Mouse (Mus musculus): ENCODE results near the gene B4galt7. TPM values are rescaled to one million over a fixed set of nuclear protein-coding genes. Genes with fewer than 3 reads are reported as not detected.
A peak's percentile ranks its signal among the peaks of the same experiment; 100 is the strongest.
"Not testable (repeated sequence)": the region's sequence is repeated elsewhere in the genome, so short reads cannot be mapped to it uniquely, and the experiment has no call there.

The B4galt7 gene
- polyA plus RNA-seq (2015; fragmentation: Nextera tagmentation; extraction: Ambion mirVana): 48.6 and 51.4 TPM in 2 replicates

GRCm38 (mm10) chr13:55599566-55600540, at the start of gene B4galt7:
Gene B4galt7 (plus strand): TSS chr13:55599896.
- 9% methylated on average over 51 of the region's 51 CpGs for WGBS
- ATAC-seq (replicated peaks): peak; percentile 90
- peak within 1 kb of the TSS; percentile 59 for H3K4me2 ChIP-seq
- H3K27ac ChIP-seq: peak within 1 kb of the TSS; percentile 81
- peak within 1 kb of the TSS; percentile 98 for H3K4me3 ChIP-seq
- no peaks in the 10 kb centered on the region for H3K9me3 ChIP-seq
- peaks cover 27% of the 10 kb centered on the region for H3K4me1 ChIP-seq
- peak within 1 kb of the TSS; percentile 99 for H3K9ac ChIP-seq
- no peaks in the 10 kb centered on the region for H3K27me3 ChIP-seq (replicated peaks)
- H3K36me3 ChIP-seq (replicated peaks): peaks cover 21% of the 10 kb centered on the region

GRCm38 (mm10) chr13:55555921-55556320, 43.8 kb upstream of the B4galt7 start:
- Histone ChIP-seq H3K27ac (no peak overlapping the region), H3K4me3 (no peak overlapping the region), H3K9me3 (no peaks in the 10 kb centered on the region), H3K36me3 (replicated peaks) (peaks cover 17% of the 10 kb centered on the region), H3K9ac (no peak overlapping the region), H3K4me1 (no peaks in the 10 kb centered on the region), H3K27me3 (replicated peaks) (no peaks in the 10 kb centered on the region), H3K4me2 (no peak overlapping the region)
- WGBS: 92% methylated on average over 9 of the region's 9 CpGs
- ATAC-seq (replicated peaks): no peak

GRCm38 (mm10) chr13:55557499-55557898, 42.2 kb upstream of the B4galt7 start:
- 90% methylated on average over 6 of the region's 6 CpGs for WGBS
- H3K4me3 ChIP-seq: no peak overlapping the region

GRCm38 (mm10) chr13:55563266-55563879, 36.3 kb upstream of the B4galt7 start:
- no peak for ATAC-seq (replicated peaks)
- no peak overlapping the region for H3K27ac ChIP-seq
- no peaks in the 10 kb centered on the region for H3K36me3 ChIP-seq (replicated peaks)

More at GRCm38 (mm10) chr13:55557499-55557898, 42.2 kb upstream of the B4galt7 start:
- H3K9ac ChIP-seq: no peak overlapping the region
- no peak for ATAC-seq (replicated peaks)
- H3K36me3 ChIP-seq (replicated peaks): peaks cover 5% of the 10 kb centered on the region; the same call in 1 of the 2 replicates
- no peaks in the 10 kb centered on the region for H3K27me3 ChIP-seq (replicated peaks)
- H3K27ac ChIP-seq: no peak overlapping the region
- no peaks in the 10 kb centered on the region for H3K9me3 ChIP-seq
- H3K4me1 ChIP-seq: no peaks in the 10 kb centered on the region
- no peak overlapping the region for H3K4me2 ChIP-seq

GRCm38 (mm10) chr13:55567001-55567400, 32.7 kb upstream of the B4galt7 start:
- H3K9me3 ChIP-seq: no peaks in the 10 kb centered on the region
- no peak overlapping the region for H3K4me2 ChIP-seq
- ATAC-seq (replicated peaks): no peak
- H3K4me3 ChIP-seq: no peak overlapping the region
- H3K4me1 ChIP-seq: peaks cover 32% of the 10 kb centered on the region
- H3K9ac ChIP-seq: no peak overlapping the region
- H3K27me3 ChIP-seq (replicated peaks): no peaks in the 10 kb centered on the region
- 76% methylated on average over 6 of the region's 6 CpGs for WGBS
- no peaks in the 10 kb centered on the region for H3K36me3 ChIP-seq (replicated peaks)
- H3K27ac ChIP-seq: no peak overlapping the region

More at GRCm38 (mm10) chr13:55563266-55563879, 36.3 kb upstream of the B4galt7 start:
- peaks cover 16% of the 10 kb centered on the region for H3K4me1 ChIP-seq
- H3K27me3 ChIP-seq (replicated peaks): no peaks in the 10 kb centered on the region
- H3K9ac ChIP-seq: no peak overlapping the region
- H3K4me2 ChIP-seq: no peak overlapping the region
- no peaks in the 10 kb centered on the region for H3K9me3 ChIP-seq
- no peak overlapping the region for H3K4me3 ChIP-seq
- 85% methylated on average over 7 of the region's 7 CpGs for WGBS

- ATAC-seq (replicated peaks): no peak
- Histone ChIP-seq H3K9me3 (no peaks in the 10 kb centered on the region), H3K4me1 (peaks cover 36% of the 10 kb centered on the region), H3K9ac (no peak overlapping the region), H3K4me3 (no peak overlapping the region), H3K36me3 (replicated peaks) (no peaks in the 10 kb centered on the region), H3K27me3 (replicated peaks) (no peaks in the 10 kb centered on the region), H3K4me2 (no peak overlapping the region), H3K27ac (no peak overlapping the region)
- 91% methylated on average over 2 of the region's 2 CpGs for WGBS
Observed at GRCm38 (mm10) chr13:55567949-55568348, 31.7 kb upstream of the B4galt7 start.

GRCm38 (mm10) chr13:55568524-55568923, 31.2 kb upstream of the B4galt7 start:
- not testable (repeated sequence) for H3K9me3 ChIP-seq; H3K4me3 ChIP-seq; H3K9ac ChIP-seq; H3K36me3 ChIP-seq (replicated peaks); H3K27ac ChIP-seq; ATAC-seq (replicated peaks); H3K4me2 ChIP-seq; H3K27me3 ChIP-seq (replicated peaks)
- peaks cover 36% of the 10 kb centered on the region for H3K4me1 ChIP-seq
- WGBS: 94% methylated on average over 4 of the region's 4 CpGs

- Histone ChIP-seq H3K4me2 (peak overlapping the region; percentile 85), H3K9me3 (no peaks in the 10 kb centered on the region), H3K36me3 (replicated peaks) (no peaks in the 10 kb centered on the region), H3K27ac (peak overlapping the region; percentile 90), H3K9ac (peak overlapping the region; percentile 95), H3K4me1 (peaks cover 36% of the 10 kb centered on the region), H3K27me3 (replicated peaks) (no peaks in the 10 kb centered on the region), H3K4me3 (peak overlapping the region; percentile 82)
- peak; percentile 21; the same call in 1 of the 2 replicates for ATAC-seq (replicated peaks)
- WGBS: 1% methylated on average over 16 of the region's 16 CpGs
Observed at GRCm38 (mm10) chr13:55569726-55570285, 29.9 kb upstream of the B4galt7 start.

GRCm38 (mm10) chr13:55570286-55570973, 29.3 kb upstream of the B4galt7 start:
- Histone ChIP-seq H3K36me3 (replicated peaks) (no peaks in the 10 kb centered on the region), H3K4me1 (peaks cover 36% of the 10 kb centered on the region), H3K27ac (peak overlapping the region; percentile 90), H3K9me3 (no peaks in the 10 kb centered on the region), H3K4me3 (peak overlapping the region; percentile 82), H3K27me3 (replicated peaks) (no peaks in the 10 kb centered on the region), H3K4me2 (peak overlapping the region; percentile 85), H3K9ac (peak overlapping the region; percentile 95)
- under 1% methylated on average over 47 of the region's 47 CpGs for WGBS
- peak; percentile 85 for ATAC-seq (replicated peaks)

GRCm38 (mm10) chr13:55571027-55571751, 28.5 kb upstream of the B4galt7 start, which contains the start of gene Fam193b:
Gene Fam193b (minus strand): TSS chr13:55571120.
- Histone ChIP-seq H3K27me3 (replicated peaks) (no peaks in the 10 kb centered on the region), H3K27ac (peak within 1 kb of the TSS; percentile 90), H3K36me3 (replicated peaks) (no peaks in the 10 kb centered on the region), H3K4me3 (peak within 1 kb of the TSS; percentile 82), H3K9ac (peak within 1 kb of the TSS; percentile 95), H3K9me3 (no peaks in the 10 kb centered on the region), H3K4me1 (peaks cover 36% of the 10 kb centered on the region), H3K4me2 (peak within 1 kb of the TSS; percentile 85)
- peak; percentile 92 for ATAC-seq (replicated peaks)
- WGBS: 2% methylated on average over 31 of the region's 47 CpGs

- H3K36me3 ChIP-seq (replicated peaks): no peaks in the 10 kb centered on the region
- WGBS: 83% methylated on average over 2 of the region's 2 CpGs
- peaks cover 33% of the 10 kb centered on the region for H3K4me1 ChIP-seq
- ATAC-seq (replicated peaks): no peak
- H3K4me3 ChIP-seq: 0 out of 2 replicates have a peak overlapping the region, but pooled peaks have one; percentile 82
- H3K4me2 ChIP-seq: peak overlapping the region; percentile 85
- H3K9ac ChIP-seq: no peak overlapping the region
- no peak overlapping the region for H3K27ac ChIP-seq
- no peaks in the 10 kb centered on the region for H3K27me3 ChIP-seq (replicated peaks)
- no peaks in the 10 kb centered on the region for H3K9me3 ChIP-seq
Observed at GRCm38 (mm10) chr13:55571977-55572376, 27.7 kb upstream of the B4galt7 start.
